Mouse (Mus musculus): ENCODE measurements around the gene Gna12.

GRCm38 (mm10) chr5:140784288-140784687 lies 45.9 kb downstream of the Gna12 start:
- TF ChIP-seq CTCF (IDR thresholded peaks at IDR 0.05; ENCODE audit: extremely low read depth, insufficient read length, insufficient replicate concordance, low read depth, low read length) (no peak), POLR2A (IDR thresholded peaks at IDR 0.05; ENCODE audit: low read depth, low read length) (no peak)
